Mouse (Mus musculus) layer of hippocampus, postnatal 10 days (tissue): Measurements from ENCODE around the gene Trip11. TPM values are rescaled to one million over a fixed set of nuclear protein-coding genes. Genes with fewer than 3 reads are reported as not detected.

ENCODE experiments used
- DNase-seq, 2 experiments: peaks; one replicate each; pipeline ENCODE4 v3.0.0; 2021; ENCODE audit warnings: low spot score in 2 of 2
- total RNA-seq, 2 experiments: library from RNA; stranded (reverse); gene quantifications; 2 replicates each; pipeline ENCODE4 v1.2.3; 2021

Trip11 gene
- total RNA-seq, 2 experiments from 2014 or later = 25.0 to 25.9 TPM

- DNase-seq = no peak
Observed at GRCm38 (mm10) chr12:101823161-101823560, 89.9 kb downstream of the Trip11 start.

- DNase-seq = no peak
Observed at GRCm38 (mm10) chr12:101821596-101821995, 91.5 kb downstream of the Trip11 start.

- no peak for DNase-seq
Observed at GRCm38 (mm10) chr12:101819570-101819969, 93.5 kb downstream of the Trip11 start.

- peak; percentile 12 to 31 for DNase-seq
Observed at GRCm38 (mm10) chr12:101818608-101819370, 94.3 kb downstream of the Trip11 start, which contains the start of gene Fbln5. Gene Fbln5, minus strand, starts transcription at chr12:101819055.

GRCm38 (mm10) chr12:101818246-101818607 is 94.8 kb downstream of the Trip11 start:
- no peak for DNase-seq

- DNase-seq = no peak
Observed at GRCm38 (mm10) chr12:101816810-101817209, 96.3 kb downstream of the Trip11 start.

- no peak for DNase-seq
Observed at GRCm38 (mm10) chr12:101815796-101816195, 97.3 kb downstream of the Trip11 start.

- no peak for DNase-seq
Observed at GRCm38 (mm10) chr12:101814423-101814822, 98.6 kb downstream of the Trip11 start.

GRCm38 (mm10) chr12:101811181-101811580 is 101.9 kb downstream of the Trip11 start:
- DNase-seq = no peak

- DNase-seq = peak; percentile 27 to 44
Observed at GRCm38 (mm10) chr12:101810515-101810914, 102.6 kb downstream of the Trip11 start.

GRCm38 (mm10) chr12:101807400-101807799 is 105.7 kb downstream of the Trip11 start:
- no peak for DNase-seq

- no peak for DNase-seq
Observed at GRCm38 (mm10) chr12:101802445-101802844, 110.6 kb downstream of the Trip11 start.

- no peak for DNase-seq
Observed at GRCm38 (mm10) chr12:101801744-101802143, 111.3 kb downstream of the Trip11 start.

GRCm38 (mm10) chr12:101801051-101801450 is 112.0 kb downstream of the Trip11 start:
- DNase-seq = no peak

- DNase-seq = no peak
Observed at GRCm38 (mm10) chr12:101798189-101798922, 114.7 kb downstream of the Trip11 start.

- no peak for DNase-seq
Observed at GRCm38 (mm10) chr12:101794458-101794857, 118.6 kb downstream of the Trip11 start.

- no peak for DNase-seq
Observed at GRCm38 (mm10) chr12:101793221-101793621, 119.8 kb downstream of the Trip11 start.

- DNase-seq = no peak
Observed at GRCm38 (mm10) chr12:101792684-101793083, 120.4 kb downstream of the Trip11 start.

GRCm38 (mm10) chr12:101789767-101790166 is 123.3 kb downstream of the Trip11 start:
- DNase-seq = no peak

- DNase-seq = no peak
Observed at GRCm38 (mm10) chr12:101789250-101789649, 123.8 kb downstream of the Trip11 start.
